Mouse (Mus musculus) testis, adult 2 months (tissue): ENCODE measurements at regions not wholly inside any gene's neighbourhood (a gene's known extent, or its start where the extent isn't known, plus 50 kb on each side); places are given as distances from the start of the nearest gene placed in this dataset.

Experiments used
- H3K27ac ChIP-seq: fragments of 200-500 bp; 2 replicates; pipeline ENCODE4 v1.5.1; 2012; ENCODE audit warnings: low read depth, low read length; ENCODE audit not compliant: control insufficient read depth, insufficient read depth
- H3K27me3 ChIP-seq: fragments of 200-500 bp; 2 replicates; pipeline ENCODE4 v1.6.1; 2012; ENCODE audit warnings: mild to moderate bottlenecking, low read length, moderate library complexity; ENCODE audit not compliant: control insufficient read depth, insufficient read depth
- H3K36me3 ChIP-seq: fragments of 200-500 bp; 2 replicates; pipeline ENCODE4 v1.6.1; 2012; ENCODE audit warnings: mild to moderate bottlenecking, low read length; ENCODE audit not compliant: control insufficient read depth, insufficient read depth
- H3K4me1 ChIP-seq: fragments of 200-500 bp; 2 replicates; pipeline ENCODE4 v1.6.1; 2012; ENCODE audit warnings: low read length; ENCODE audit not compliant: control insufficient read depth, insufficient read depth
- H3K4me3 ChIP-seq: fragments of 200-500 bp; 2 replicates; pipeline ENCODE4 v1.5.1; 2012; ENCODE audit warnings: low read depth, mild to moderate bottlenecking, low read length, moderate library complexity, mixed read lengths; ENCODE audit not compliant: control insufficient read depth
- CTCF ChIP-seq: fragments of 200-500 bp; IDR thresholded peaks from 2 replicates; pipeline ENCODE4 v1.5.1; 2012; ENCODE audit warnings: low read depth, mild to moderate bottlenecking, inconsistent platforms, low read length, moderate library complexity; ENCODE audit not compliant: control insufficient read depth, insufficient read depth, insufficient replicate concordance
- POLR2A ChIP-seq: fragments of 200-500 bp; IDR thresholded peaks from 2 replicates; pipeline ENCODE4 v1.6.1; 2012; ENCODE audit warnings: low read depth, mild to moderate bottlenecking, inconsistent platforms, low read length, moderate library complexity; ENCODE audit not compliant: control insufficient read depth

DNA sequence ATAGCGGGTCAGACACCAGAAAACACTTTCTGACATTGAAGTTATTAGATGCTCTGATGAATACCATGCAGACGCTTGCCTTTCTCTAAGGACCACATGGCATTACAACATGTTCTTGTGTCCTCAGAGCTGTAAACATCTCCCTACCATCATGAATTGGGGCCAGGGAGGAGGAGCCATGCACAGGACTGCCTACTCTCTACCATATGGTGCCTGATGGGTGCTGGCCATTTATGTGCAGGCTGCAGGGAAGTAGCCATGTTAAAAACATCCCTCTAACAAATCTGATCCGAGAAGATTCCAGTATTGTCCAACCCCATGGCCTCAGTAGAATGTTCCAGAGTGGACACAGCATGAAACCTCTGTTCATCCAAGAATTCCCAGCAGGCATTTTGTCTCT is 330.1 kb upstream of the Camk1g start:
- H3K4me1 ChIP-seq = no peaks in the 10 kb centered on the region
- H3K4me3 ChIP-seq = no peak overlapping the region
- no peaks in the 10 kb centered on the region for H3K36me3 ChIP-seq
- H3K27me3 ChIP-seq = no peaks in the 10 kb centered on the region
- no peak for TF ChIP-seq POLR2A
- no peak for TF ChIP-seq CTCF
- no peak overlapping the region for H3K27ac ChIP-seq

DNA sequence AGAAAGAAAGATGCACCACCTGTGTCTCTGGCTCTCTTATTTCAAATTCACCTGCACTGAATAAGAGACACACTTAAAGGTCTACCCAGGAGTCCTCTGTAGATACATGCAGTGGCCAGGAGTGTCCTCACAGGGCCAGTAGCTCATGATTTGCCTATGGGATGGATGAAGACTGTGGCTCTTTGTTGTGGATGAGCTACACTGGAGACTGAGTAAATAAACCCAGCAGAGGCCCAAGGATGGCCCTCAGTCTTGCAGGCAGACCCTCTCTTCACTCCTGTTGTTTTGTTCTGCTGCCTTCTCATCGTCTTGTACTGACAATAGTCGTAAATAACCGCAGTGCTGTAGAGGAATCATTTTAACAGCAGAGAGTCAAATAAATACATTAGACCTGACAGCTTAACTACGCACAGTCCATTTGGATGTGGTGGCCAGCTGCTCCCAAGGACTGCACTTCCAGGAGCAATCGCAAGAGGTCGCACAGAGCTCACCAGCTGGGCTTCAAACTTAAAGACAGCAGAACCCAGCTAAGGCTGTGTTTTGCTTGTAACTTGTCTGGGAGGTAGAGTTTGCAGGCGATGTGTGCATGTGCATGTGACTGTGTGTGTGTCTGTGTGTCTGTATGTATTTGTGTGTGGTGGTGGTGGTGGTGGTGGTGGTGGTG is 328.6 kb upstream of the Camk1g start:
- TF ChIP-seq CTCF (peak; percentile 72; the same call in 1 of the 2 replicates), POLR2A (no peak)
- no peaks in the 10 kb centered on the region for H3K36me3 ChIP-seq
- no peaks in the 10 kb centered on the region for H3K4me1 ChIP-seq
- H3K27me3 ChIP-seq = no peaks in the 10 kb centered on the region
- H3K27ac ChIP-seq = no peak overlapping the region
- no peak overlapping the region for H3K4me3 ChIP-seq

DNA sequence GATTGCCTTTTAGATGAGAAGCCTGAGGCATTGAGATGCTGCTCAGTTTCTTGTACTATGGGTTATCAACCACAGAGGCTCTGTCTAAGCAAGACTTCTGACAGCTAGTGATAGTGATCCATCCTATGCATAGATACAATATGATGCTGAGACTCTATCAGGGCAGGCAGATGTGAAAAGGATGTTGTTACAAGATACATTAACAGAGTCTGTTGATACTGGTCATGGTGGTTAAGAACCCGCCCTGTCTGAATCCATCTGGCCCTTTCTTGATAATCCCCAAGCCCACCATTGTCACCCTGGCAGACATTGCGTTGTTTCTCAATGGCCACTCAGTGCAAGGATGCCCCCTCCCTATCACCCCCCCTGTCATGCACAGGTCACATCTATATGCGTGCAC is 327.8 kb upstream of the Camk1g start:
- no peaks in the 10 kb centered on the region for H3K27me3 ChIP-seq
- H3K27ac ChIP-seq = no peak overlapping the region
- no peaks in the 10 kb centered on the region for H3K36me3 ChIP-seq
- no peaks in the 10 kb centered on the region for H3K4me1 ChIP-seq
- no peak overlapping the region for H3K4me3 ChIP-seq
- TF ChIP-seq CTCF (no peak), POLR2A (no peak)

DNA sequence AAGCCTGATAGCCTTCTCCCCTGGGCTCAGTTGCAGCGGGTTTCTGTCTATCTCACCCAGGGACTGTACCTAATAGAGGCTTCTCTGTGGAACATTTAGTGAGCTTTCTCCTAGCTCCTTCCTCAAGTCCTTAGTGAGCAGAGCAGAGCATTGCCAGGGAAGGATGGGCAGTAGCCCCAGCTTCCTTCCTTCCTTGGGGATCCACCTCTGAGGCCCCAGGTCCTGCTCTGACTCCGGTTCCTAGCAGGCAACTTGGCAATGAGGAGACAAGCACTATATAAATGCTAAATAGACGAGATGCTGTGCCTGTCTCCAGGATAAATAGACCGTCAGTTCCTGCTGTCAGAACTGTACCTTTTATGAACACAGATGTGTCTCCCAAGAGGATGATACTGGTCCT is 326.9 kb upstream of the Camk1g start:
- Histone ChIP-seq H3K36me3 (no peaks in the 10 kb centered on the region), H3K4me3 (no peak overlapping the region), H3K4me1 (no peaks in the 10 kb centered on the region), H3K27ac (no peak overlapping the region), H3K27me3 (no peaks in the 10 kb centered on the region)
- TF ChIP-seq POLR2A (no peak), CTCF (no peak)

- no peaks in the 10 kb centered on the region for H3K4me1 ChIP-seq
- H3K4me3 ChIP-seq = no peak overlapping the region
- no peak overlapping the region for H3K27ac ChIP-seq
- TF ChIP-seq CTCF = no peak
- no peak for TF ChIP-seq POLR2A
- H3K36me3 ChIP-seq = no peaks in the 10 kb centered on the region
- H3K27me3 ChIP-seq = no peaks in the 10 kb centered on the region
Observed at GRCm38 (mm10) chr1:193692991-193693390, 322.9 kb upstream of the Camk1g start.

GRCm38 (mm10) chr1:193689601-193690000 is 319.5 kb upstream of the Camk1g start:
- TF ChIP-seq CTCF = no peak
- TF ChIP-seq POLR2A = no peak
- H3K4me3 ChIP-seq = no peak overlapping the region

DNA sequence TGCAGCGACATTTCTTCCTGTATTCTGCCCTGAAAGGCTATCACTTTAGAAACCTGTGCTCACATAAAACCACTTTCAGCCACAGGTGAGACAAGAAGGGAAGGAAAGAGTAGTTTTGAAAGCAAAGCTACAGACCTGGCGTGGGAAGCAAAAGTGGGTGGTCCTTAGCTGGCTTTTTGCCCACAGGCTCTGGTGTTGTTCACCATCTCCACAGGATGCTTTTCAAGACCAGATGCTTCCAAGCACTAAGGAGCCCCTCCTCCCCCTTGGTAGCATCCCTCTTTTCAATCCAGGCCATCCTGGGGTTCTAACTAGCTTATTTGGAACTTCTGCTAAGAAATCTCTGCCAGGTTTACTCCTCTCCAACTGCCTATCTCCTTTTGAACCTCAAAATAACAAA is 312.8 kb upstream of the Camk1g start:
- no peak overlapping the region for H3K4me3 ChIP-seq
- no peaks in the 10 kb centered on the region for H3K36me3 ChIP-seq
- no peak overlapping the region for H3K27ac ChIP-seq
- H3K27me3 ChIP-seq = no peaks in the 10 kb centered on the region
- H3K4me1 ChIP-seq = no peaks in the 10 kb centered on the region
- TF ChIP-seq CTCF (no peak), POLR2A (no peak)

More at GRCm38 (mm10) chr1:193689601-193690000, 319.5 kb upstream of the Camk1g start:
- Histone ChIP-seq H3K4me1 (no peaks in the 10 kb centered on the region), H3K36me3 (no peaks in the 10 kb centered on the region), H3K27me3 (no peaks in the 10 kb centered on the region), H3K27ac (no peak overlapping the region)

GRCm38 (mm10) chr1:193678448-193678847 is 308.4 kb upstream of the Camk1g start:
- no peaks in the 10 kb centered on the region for H3K4me1 ChIP-seq
- TF ChIP-seq POLR2A (no peak), CTCF (no peak)
- no peak overlapping the region for H3K4me3 ChIP-seq
- H3K27ac ChIP-seq = no peak overlapping the region
- H3K27me3 ChIP-seq = no peaks in the 10 kb centered on the region
- H3K36me3 ChIP-seq = no peaks in the 10 kb centered on the region
